ENCODE assay signal across 8 mouse cellular contexts in genomic region chr12:113098530-113099151, GRCm38 (mm10). TPM values are rescaled to one million over a fixed set of nuclear protein-coding genes. Genes with fewer than 3 reads are reported as not detected.
DNase-seq lines count a peak whose midpoint lies in the region; ATAC-seq and TF ChIP-seq lines count a peak whose summit lies in the region.

No protein-coding gene starts in this region.

- TF ChIP-seq POLR2A in embryonic fibroblast, embryonic 13.5 days (IDR thresholded peaks at IDR 0.05; ENCODE audit: low read depth, low read length) = no peak

- DNase-seq in layer of hippocampus, postnatal 10 days (ENCODE audit: low spot score in 2 of 2) = peak; percentile 53 to 59
- no peak for DNase-seq in layer of hippocampus, postnatal 25 days (ENCODE audit: extremely low spot score in 1 of 2, low spot score in 1 of 2)
- peak; percentile 56 for DNase-seq in NIH3T3 (ENCODE audit: low read depth)
- peak; percentile 68 for DNase-seq in intestine, embryonic 14.5 days (ENCODE audit: low spot score)
- peak; percentile 58 for DNase-seq in thymus, postnatal 4 days
- DNase-seq in urinary bladder, postnatal 25 days (ENCODE audit: low spot score) = no peak

- ATAC-seq in intestine, embryonic 14.5 days (replicated peaks; ENCODE audit: low FRiP score, low TSS enrichment, low read depth) = 0 out of 2 replicates have a peak, but pooled peaks have one; percentile 3
- peak; percentile 12; the same call in 1 of the 2 replicates for ATAC-seq in megakaryocyte, adult 5-6 weeks (ENCODE audit: poor library complexity, severe bottlenecking)

- peaks cover 7% of the 10 kb centered on the region for H3K4me1 ChIP-seq in embryonic fibroblast, embryonic 13.5 days (ENCODE audit: control insufficient read depth, insufficient read depth, low read length)
- peaks cover 26% of the 10 kb centered on the region for H3K4me1 ChIP-seq in intestine, embryonic 14.5 days (replicated peaks; ENCODE audit: control insufficient read depth, insufficient read depth, low read length)

- H3K9me3 ChIP-seq in intestine, embryonic 14.5 days (ENCODE audit: control insufficient read depth, low read length) = no peaks in the 10 kb centered on the region

- H3K4me2 ChIP-seq in intestine, embryonic 14.5 days (ENCODE audit: low read length) = peak overlapping the region; percentile 76

- H3K4me3 ChIP-seq in embryonic fibroblast, embryonic 13.5 days (ENCODE audit: insufficient read depth, low read length) = peak overlapping the region; percentile 98
- peak overlapping the region; percentile 94 for H3K4me3 ChIP-seq in intestine, embryonic 14.5 days (ENCODE audit: low read depth, low read length)

- WGBS in intestine, embryonic 14.5 days = 2% methylated on average over 52 of the region's 60 CpGs

- H3K9ac ChIP-seq in intestine, embryonic 14.5 days (ENCODE audit: low read length) = peak overlapping the region; percentile 98

- H3K27ac ChIP-seq in embryonic fibroblast, embryonic 13.5 days (ENCODE audit: insufficient read depth, low read length) = peak overlapping the region; percentile 42
- H3K27ac ChIP-seq in intestine, embryonic 14.5 days (ENCODE audit: low read depth) = peak overlapping the region; percentile 79

- H3K27me3 ChIP-seq in intestine, embryonic 14.5 days (replicated peaks; ENCODE audit: control insufficient read depth, insufficient read depth, low read length) = no peaks in the 10 kb centered on the region

- H3K36me3 ChIP-seq in intestine, embryonic 14.5 days (ENCODE audit: control insufficient read depth, insufficient read depth, low read length) = no peaks in the 10 kb centered on the region

- no peak for TF ChIP-seq CTCF in embryonic fibroblast, embryonic 13.5 days (IDR thresholded peaks at IDR 0.05; ENCODE audit: borderline replicate concordance, insufficient read depth, low read length)

RNA-seq across cellular contexts. Expression of gene Mta1, which starts 0.6 kb away (rescaled TPM):
- 10 to 100 TPM; 87.3 to 89.5 TPM for total RNA-seq in layer of hippocampus, postnatal 10 days (2021)
- 10 to 100 TPM; 73.9 to 84.4 TPM for total RNA-seq in layer of hippocampus, postnatal 25 days (2021)
- polyA plus RNA-seq in embryonic fibroblast, embryonic 13.5 days (2011; ENCODE audit: insufficient read length, low read depth, missing spikeins) = 83.2 and 86.5 TPM in 2 replicates
- 17.6 and 21.3 TPM in 2 replicates for polyA plus RNA-seq in intestine, embryonic 14.5 days (2014; fragmentation: Nextera tagmentation; extraction: Ambion mirVana)
- 32.0 and 35.5 TPM in 2 replicates for total RNA-seq in megakaryocyte, adult 5-6 weeks (2015)
- total RNA-seq in megakaryocyte, adult 5-6 weeks (2017) = 14.5 and 21.4 TPM in 2 replicates

RNA-seq across cellular contexts. Expression of gene Tex22, which starts 24.3 kb away (rescaled TPM):
- under 1 TPM; 0.45 to 0.64 TPM for total RNA-seq in layer of hippocampus, postnatal 10 days (2021)
- 1 to 10 TPM in 1 of 2 experiments, under 1 TPM in 1; 0.64 to 1.2 TPM for total RNA-seq in layer of hippocampus, postnatal 25 days (2021)
- polyA plus RNA-seq in embryonic fibroblast, embryonic 13.5 days (2011; ENCODE audit: insufficient read length, low read depth, missing spikeins) = not detected in 2 replicates
- not detected in 2 replicates for polyA plus RNA-seq in intestine, embryonic 14.5 days (2014; fragmentation: Nextera tagmentation; extraction: Ambion mirVana)
- total RNA-seq in megakaryocyte, adult 5-6 weeks (2015) = 0.25 TPM in 1 of 2 replicates, not detected in the other
- total RNA-seq in megakaryocyte, adult 5-6 weeks (2017) = 0.88 TPM in 1 of 2 replicates, not detected in the other

RNA-seq across cellular contexts. Expression of gene Crip2, which starts 41.4 kb away (rescaled TPM):
- total RNA-seq in layer of hippocampus, postnatal 10 days (2021) = 100 to 1,000 TPM; 179 to 183 TPM
- total RNA-seq in layer of hippocampus, postnatal 25 days (2021) = 100 to 1,000 TPM; 110 to 113 TPM
- polyA plus RNA-seq in embryonic fibroblast, embryonic 13.5 days (2011; ENCODE audit: insufficient read length, low read depth, missing spikeins) = 52.9 and 129 TPM in 2 replicates
- polyA plus RNA-seq in intestine, embryonic 14.5 days (2014; fragmentation: Nextera tagmentation; extraction: Ambion mirVana) = 124 and 129 TPM in 2 replicates
- total RNA-seq in megakaryocyte, adult 5-6 weeks (2015) = 0.38 and 2.0 TPM in 2 replicates
- 2.1 TPM in 1 of 2 replicates, not detected in the other for total RNA-seq in megakaryocyte, adult 5-6 weeks (2017)

RNA-seq across cellular contexts. Expression of gene Crip1, which starts 47.5 kb away (rescaled TPM):
- 10 to 100 TPM; 13.5 to 14.1 TPM for total RNA-seq in layer of hippocampus, postnatal 10 days (2021)
- total RNA-seq in layer of hippocampus, postnatal 25 days (2021) = 10 to 100 TPM in 1 of 2 experiments, 1 to 10 TPM in 1; 7.6 to 12.6 TPM
- polyA plus RNA-seq in embryonic fibroblast, embryonic 13.5 days (2011; ENCODE audit: insufficient read length, low read depth, missing spikeins) = 75.5 and 79.9 TPM in 2 replicates
- 266 and 312 TPM in 2 replicates for polyA plus RNA-seq in intestine, embryonic 14.5 days (2014; fragmentation: Nextera tagmentation; extraction: Ambion mirVana)
- 2,464 and 2,556 TPM in 2 replicates for total RNA-seq in megakaryocyte, adult 5-6 weeks (2015)
- 1,998 and 2,176 TPM in 2 replicates for total RNA-seq in megakaryocyte, adult 5-6 weeks (2017)

RNA-seq across cellular contexts. Expression of gene Tedc1, which starts 57.6 kb away (rescaled TPM):
- total RNA-seq in layer of hippocampus, postnatal 10 days (2021) = 1 to 10 TPM; 3.0 to 3.3 TPM
- 1 to 10 TPM; 1.1 to 1.2 TPM for total RNA-seq in layer of hippocampus, postnatal 25 days (2021)
- polyA plus RNA-seq in embryonic fibroblast, embryonic 13.5 days (2011; ENCODE audit: insufficient read length, low read depth, missing spikeins) = 10.1 and 12.2 TPM in 2 replicates
- polyA plus RNA-seq in intestine, embryonic 14.5 days (2014; fragmentation: Nextera tagmentation; extraction: Ambion mirVana) = 24.2 and 27.9 TPM in 2 replicates
- total RNA-seq in megakaryocyte, adult 5-6 weeks (2015) = 3.6 and 3.7 TPM in 2 replicates
- 12.3 and 13.0 TPM in 2 replicates for total RNA-seq in megakaryocyte, adult 5-6 weeks (2017)

Comparison
In these comparisons a context has a peak if more than half of its experiments do, and no peak if none do; other contexts are left out.
1. DNase-seq: peak in layer of hippocampus, postnatal 10 days (2 of 2), NIH3T3 (single experiment), intestine, embryonic 14.5 days (single experiment) and thymus, postnatal 4 days (single experiment); none in layer of hippocampus, postnatal 25 days (0 of 2) and urinary bladder, postnatal 25 days (single experiment).
2. RNA of gene Crip2, which starts 41.4 kb away (total RNA-seq): 179 to 183 TPM in layer of hippocampus, postnatal 10 days and 110 to 113 TPM in layer of hippocampus, postnatal 25 days; 0.38 to 2.1 TPM in megakaryocyte, adult 5-6 weeks; every median in the first group is over 10 times any median in the second.